ENCODE assay signal across 22 mouse cellular contexts in the genomic region with DNA sequence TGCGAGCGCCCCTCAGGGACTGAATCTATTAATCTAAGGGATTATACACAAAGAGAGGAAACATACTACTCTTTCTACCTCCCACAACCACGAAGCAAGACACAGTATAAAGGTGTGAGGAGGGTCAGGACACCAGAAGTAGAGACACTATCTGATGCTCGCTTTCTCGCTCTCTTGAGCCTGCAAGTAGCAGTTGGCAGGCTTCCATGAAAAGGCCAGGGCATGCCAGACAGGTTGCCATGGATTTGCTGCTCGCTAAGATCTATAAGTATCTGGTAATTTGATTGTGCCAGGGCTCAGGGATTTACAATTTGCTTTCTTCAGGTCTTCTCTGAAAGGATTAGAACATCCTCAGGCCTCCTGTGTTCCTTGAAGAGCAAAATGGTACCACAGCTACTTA.
DNase-seq lines count a peak whose midpoint lies in the region; ATAC-seq and TF ChIP-seq lines count a peak whose summit lies in the region.
"Had no signal": no experiment of that assay in that cellular context is flagged by ENCODE, and none has a peak within 500 bp of the region (broad histone marks: within the 10 kb centered on the region; RNA-seq: fewer than 3 reads in every experiment).

No protein-coding gene starts in this region.

- no peak for TF ChIP-seq CTCF in hindbrain, postnatal 0 days (IDR thresholded peaks at IDR 0.05; ENCODE audit: low read depth)
- TF ChIP-seq CTCF in midbrain, postnatal 0 days (IDR thresholded peaks at IDR 0.05), result no peak

- no peak overlapping the region for H3K4me2 ChIP-seq in hindbrain, postnatal 0 days (ENCODE audit: low read depth, low read length)
- H3K4me2 ChIP-seq in hindbrain, embryonic 16.5 days (ENCODE audit: low read length), result no peak overlapping the region
- no peak overlapping the region for H3K4me2 ChIP-seq in midbrain, postnatal 0 days (ENCODE audit: low read depth, low read length, poor library complexity, severe bottlenecking)
- H3K4me2 ChIP-seq: embryonic facial prominence, embryonic 12.5 days; embryonic facial prominence, embryonic 15.5 days; forebrain, embryonic 15.5 days; heart, embryonic 13.5 days; hindbrain, embryonic 14.5 days had no signal

- H3K4me1 ChIP-seq in hindbrain, postnatal 0 days (ENCODE audit: insufficient read depth, low read length), result no peaks in the 10 kb centered on the region
- H3K4me1 ChIP-seq in hindbrain, embryonic 16.5 days (ENCODE audit: control insufficient read depth, insufficient read depth, low read depth, low read length), result no peaks in the 10 kb centered on the region
- no peaks in the 10 kb centered on the region for H3K4me1 ChIP-seq in midbrain, postnatal 0 days (ENCODE audit: insufficient read depth, low read length)
- peaks cover 9% of the 10 kb centered on the region; the same call in 1 of the 2 replicates for H3K4me1 ChIP-seq in midbrain, embryonic 10.5 days
- H3K4me1 ChIP-seq: embryonic facial prominence, embryonic 12.5 days; embryonic facial prominence, embryonic 15.5 days; forebrain, embryonic 15.5 days; heart, embryonic 10.5 days; heart, embryonic 13.5 days had no signal

- 51% methylated on average over 6 of the region's 6 CpGs for WGBS in hindbrain, postnatal 0 days
- WGBS in hindbrain, embryonic 16.5 days, result 57% methylated on average over 6 of the region's 6 CpGs
- WGBS in midbrain, postnatal 0 days, result 46% methylated on average over 6 of the region's 6 CpGs
- 53% methylated on average over 6 of the region's 6 CpGs for WGBS in midbrain, embryonic 10.5 days

- no peaks in the 10 kb centered on the region for H3K27me3 ChIP-seq in hindbrain, postnatal 0 days (ENCODE audit: insufficient read depth, low read length)
- no peaks in the 10 kb centered on the region; the same call in 1 of the 2 replicates for H3K27me3 ChIP-seq in hindbrain, embryonic 16.5 days (replicated peaks; ENCODE audit: control insufficient read depth, insufficient read depth, low read length)
- H3K27me3 ChIP-seq in midbrain, postnatal 0 days (ENCODE audit: insufficient read depth, low read length), result peaks cover 9% of the 10 kb centered on the region; the same call in 1 of the 2 replicates
- peaks cover 96% of the 10 kb centered on the region for H3K27me3 ChIP-seq in midbrain, embryonic 10.5 days (ENCODE audit: low read depth, poor library complexity, severe bottlenecking)
- H3K27me3 ChIP-seq: forebrain, embryonic 15.5 days had no signal

- no peak overlapping the region for H3K27ac ChIP-seq in hindbrain, postnatal 0 days
- no peak overlapping the region for H3K27ac ChIP-seq in hindbrain, embryonic 16.5 days (ENCODE audit: low read depth, low read length)
- H3K27ac ChIP-seq in midbrain, postnatal 0 days (ENCODE audit: low read depth, low read length), result no peak overlapping the region
- H3K27ac ChIP-seq in midbrain, embryonic 10.5 days (replicated peaks), result no peak overlapping the region
- H3K27ac ChIP-seq: embryonic facial prominence, embryonic 12.5 days; embryonic facial prominence, embryonic 15.5 days; forebrain, embryonic 15.5 days; heart, adult 2 months; heart, embryonic 10.5 days; heart, embryonic 13.5 days; hindbrain, embryonic 14.5 days had no signal

- H3K4me3 ChIP-seq in hindbrain, postnatal 0 days (ENCODE audit: low read length), result no peak overlapping the region
- H3K4me3 ChIP-seq in hindbrain, embryonic 16.5 days (ENCODE audit: low read length), result no peak overlapping the region
- no peak overlapping the region for H3K4me3 ChIP-seq in midbrain, postnatal 0 days (ENCODE audit: low read depth, low read length)
- no peak overlapping the region for H3K4me3 ChIP-seq in midbrain, embryonic 10.5 days
- H3K4me3 ChIP-seq: embryonic facial prominence, embryonic 12.5 days; embryonic facial prominence, embryonic 15.5 days; forebrain, embryonic 15.5 days; heart, adult 2 months; heart, embryonic 10.5 days; heart, embryonic 13.5 days had no signal

- no peaks in the 10 kb centered on the region for H3K9me3 ChIP-seq in hindbrain, postnatal 0 days (ENCODE audit: low read length)
- H3K9me3 ChIP-seq in hindbrain, embryonic 16.5 days (ENCODE audit: control insufficient read depth, low read length), result no peaks in the 10 kb centered on the region
- no peaks in the 10 kb centered on the region for H3K9me3 ChIP-seq in midbrain, postnatal 0 days (ENCODE audit: low read length)
- H3K9me3 ChIP-seq in midbrain, embryonic 10.5 days (replicated peaks), result no peaks in the 10 kb centered on the region
- H3K9me3 ChIP-seq: embryonic facial prominence, embryonic 12.5 days; embryonic facial prominence, embryonic 15.5 days; forebrain, embryonic 15.5 days; heart, embryonic 10.5 days; heart, embryonic 13.5 days had no signal

- peak; percentile 66 to 68 for DNase-seq in cerebellum, postnatal 10 days
- no peak for DNase-seq in cerebellum, adult 11-12 months
- peak; percentile 49 for DNase-seq in hindbrain, postnatal 0 days (ENCODE audit: low spot score)
- DNase-seq in midbrain, postnatal 0 days (ENCODE audit: low spot score), result peak; percentile 14
- DNase-seq in midbrain, embryonic 10.5 days (ENCODE audit: low spot score), result no peak
- DNase-seq: adrenal gland, adult 8-10 months; adrenal gland, postnatal 25 days; cerebellum, adult 2 months; gastrocnemius, postnatal 10 days; gastrocnemius, postnatal 36 days; heart, adult 2 months; heart, postnatal 14 days; heart, postnatal 4 days had no signal

- no peak overlapping the region for H3K9ac ChIP-seq in hindbrain, postnatal 0 days (replicated peaks; ENCODE audit: low read length)
- H3K9ac ChIP-seq in hindbrain, embryonic 16.5 days (ENCODE audit: low read depth, low read length), result no peak overlapping the region
- H3K9ac ChIP-seq in midbrain, postnatal 0 days (replicated peaks; ENCODE audit: low read length, poor library complexity, severe bottlenecking), result no peak overlapping the region
- H3K9ac ChIP-seq: embryonic facial prominence, embryonic 12.5 days; embryonic facial prominence, embryonic 15.5 days; forebrain, embryonic 15.5 days; heart, embryonic 13.5 days; hindbrain, embryonic 14.5 days had no signal

- no peak for ATAC-seq in hindbrain, postnatal 0 days
- ATAC-seq in hindbrain, embryonic 16.5 days, result no peak
- no peak for ATAC-seq in midbrain, postnatal 0 days (ENCODE audit: low FRiP score)
- ATAC-seq: activated CD4-positive, CD25-positive, alpha-beta regulatory T cell, adult 4 months; forebrain, embryonic 15.5 days; intestine, embryonic 16.5 days had no signal

- H3K36me3 ChIP-seq in hindbrain, postnatal 0 days (ENCODE audit: insufficient read depth, low read length), result no peaks in the 10 kb centered on the region
- H3K36me3 ChIP-seq in hindbrain, embryonic 16.5 days (ENCODE audit: control insufficient read depth, insufficient read depth, low read length), result no peaks in the 10 kb centered on the region
- H3K36me3 ChIP-seq in midbrain, postnatal 0 days (ENCODE audit: insufficient read depth, low read length), result no peaks in the 10 kb centered on the region
- H3K36me3 ChIP-seq in midbrain, embryonic 10.5 days, result no peaks in the 10 kb centered on the region
- H3K36me3 ChIP-seq: embryonic facial prominence, embryonic 12.5 days; embryonic facial prominence, embryonic 15.5 days; forebrain, embryonic 15.5 days; heart, embryonic 10.5 days; heart, embryonic 13.5 days had no signal

Comparison
In these comparisons a context has a peak if more than half of its experiments do, and no peak if none do; other contexts are left out.
1. DNase-seq: peak in cerebellum, postnatal 10 days (2 of 2), hindbrain, postnatal 0 days (single experiment) and midbrain, postnatal 0 days (single experiment); none in cerebellum, adult 11-12 months (single experiment) and midbrain, embryonic 10.5 days (single experiment).